Mouse (Mus musculus) bone marrow macrophage, adult 2 months (primary cell): ENCODE measurements around the gene Sh2d1a.

Experiments used
- CTCF ChIP-seq: IDR thresholded peaks from 2 replicates; pipeline ENCODE4 v1.5.1; 2012; ENCODE audit warnings: low read depth, mild to moderate bottlenecking, low read length, moderate library complexity
- POLR2A ChIP-seq: IDR thresholded peaks from 2 replicates; pipeline ENCODE4 v1.6.1; 2012; ENCODE audit warnings: mild to moderate bottlenecking, low read depth, low read length, borderline replicate concordance

DNA sequence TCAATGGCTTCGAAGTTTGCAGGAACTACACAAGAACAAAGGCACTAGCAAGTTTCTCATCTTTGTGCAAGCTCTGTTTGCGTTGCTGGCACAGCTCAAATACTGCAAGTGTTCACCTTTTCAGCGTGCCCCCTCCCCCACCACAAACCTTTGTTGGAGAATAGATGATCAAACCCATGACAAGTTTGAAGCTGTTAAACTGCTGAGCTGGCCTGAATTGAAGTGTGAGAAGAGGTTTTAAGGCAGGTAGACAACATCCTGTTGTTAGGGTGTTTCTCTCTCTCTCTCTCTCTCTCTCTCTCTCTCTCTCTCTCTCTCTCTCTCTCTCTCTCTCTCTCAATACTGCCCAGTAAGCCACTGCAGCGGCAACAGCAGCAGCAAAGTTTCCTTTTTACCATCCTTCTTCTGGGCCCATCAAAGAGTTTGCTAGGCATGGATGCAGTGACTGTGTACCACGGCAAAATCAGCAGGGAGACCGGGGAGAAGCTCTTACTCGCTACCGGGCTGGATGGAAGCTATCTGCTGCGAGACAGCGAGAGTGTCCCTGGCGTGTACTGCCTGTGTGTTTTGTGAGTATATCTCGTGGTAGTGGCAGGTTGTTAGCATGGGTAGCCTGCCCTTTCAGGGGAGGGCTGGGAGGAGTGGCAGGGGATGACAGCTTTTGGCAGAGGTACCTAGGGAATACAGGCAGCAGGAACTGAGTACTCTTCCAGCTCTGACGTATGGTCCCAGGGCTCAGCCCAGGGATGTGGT is at the start of gene Sh2d1a:
- TF ChIP-seq POLR2A = no peak
- no peak for TF ChIP-seq CTCF
